Mouse (Mus musculus): Measurements from ENCODE around the gene Kcnma1.

- TF ChIP-seq CTCF (conservative IDR thresholded peaks at IDR 0.05; ENCODE audit: insufficient read depth, insufficient read length, low read depth, low read length) (no peak), POLR2A (IDR thresholded peaks at IDR 0.05; ENCODE audit: low read depth, low read length) (no peak)
These were observed 376.1 kb downstream of the Kcnma1 start for GRCm38 (mm10) chr14:23638078-23638695.
